Mouse (Mus musculus): ENCODE results near the gene C2cd3.

GRCm38 (mm10) chr7:100504740-100505487 lies 132.9 kb downstream of the C2cd3 start:
- no peak for TF ChIP-seq MYOG (IDR thresholded peaks at IDR 0.05; ENCODE audit: control insufficient read depth in 1 of 3, insufficient read depth in 1 of 3, insufficient read length in 2 of 3, low read depth in 2 of 3)
- TF ChIP-seq POLR2A (IDR thresholded peaks at IDR 0.05; ENCODE audit: insufficient read length, low read depth) = no peak
- no peak for TF ChIP-seq E2F4 (IDR thresholded peaks at IDR 0.05; ENCODE audit: insufficient read depth)
- no peak for TF ChIP-seq TCF12 (IDR thresholded peaks at IDR 0.05; ENCODE audit: insufficient read depth, poor library complexity, severe bottlenecking)
- no peak for TF ChIP-seq USF1 (IDR thresholded peaks at IDR 0.05; ENCODE audit: low read depth)
- no peak for TF ChIP-seq MYOD1 (IDR thresholded peaks at IDR 0.05; ENCODE audit: control insufficient read depth in 1 of 3, insufficient read length in 2 of 3, low read depth in 2 of 3)
- TF ChIP-seq TCF3 (IDR thresholded peaks at IDR 0.05; ENCODE audit: insufficient read length, low read depth) = no peak
- TF ChIP-seq POLR2AphosphoS2 (IDR thresholded peaks at IDR 0.05; ENCODE audit: insufficient read length, low read depth) = no peak
